Mouse (Mus musculus): ENCODE data around the gene Krt6a.
"Not testable (repeated sequence)": the region's sequence is repeated elsewhere in the genome, so short reads cannot be mapped to it uniquely, and the experiment has no call there.

Gene Krt6a

GRCm38 (mm10) chr15:101694207-101694606 is at the start of gene Krt6a:
Gene Krt6a (minus strand): TSS chr15:101694307.
- DNase-seq (ENCODE audit: low read depth in 1 of 2, low spot score in 2 of 2), result no peak

GRCm38 (mm10) chr15:101742711-101743110 is 48.6 kb upstream of the Krt6a start, which contains the start of gene Krt71:
Gene Krt71 (minus strand): TSS chr15:101743109.
- no peak for DNase-seq (ENCODE audit: low read depth in 1 of 2, low spot score in 2 of 2)

- no peak for DNase-seq (ENCODE audit: low read depth in 1 of 2, low spot score in 2 of 2)
Observed at GRCm38 (mm10) chr15:101737786-101738185, 43.7 kb upstream of the Krt6a start.

- no peak for DNase-seq (ENCODE audit: low read depth in 1 of 2, low spot score in 2 of 2)
Observed at GRCm38 (mm10) chr15:101730653-101731052, 36.5 kb upstream of the Krt6a start.

GRCm38 (mm10) chr15:101724686-101725085 is 30.6 kb upstream of the Krt6a start:
- DNase-seq (ENCODE audit: low read depth in 1 of 2, low spot score in 2 of 2), result no peak

GRCm38 (mm10) chr15:101715831-101716230 is 21.7 kb upstream of the Krt6a start:
- no peak for DNase-seq (ENCODE audit: low read depth in 1 of 2, low spot score in 2 of 2)

GRCm38 (mm10) chr15:101714356-101714755 is 20.2 kb upstream of the Krt6a start:
- DNase-seq (ENCODE audit: low read depth in 1 of 2, low spot score in 2 of 2), result no peak

GRCm38 (mm10) chr15:101713731-101714130 is 19.6 kb upstream of the Krt6a start:
- DNase-seq (ENCODE audit: low read depth in 1 of 2, low spot score in 2 of 2), result no peak

GRCm38 (mm10) chr15:101712720-101713119 is 18.6 kb upstream of the Krt6a start, which contains the start of gene Krt5:
Gene Krt5 (minus strand): TSS chr15:101712898.
- no peak for DNase-seq (ENCODE audit: low read depth in 1 of 2, low spot score in 2 of 2)

GRCm38 (mm10) chr15:101708683-101709082 is 14.6 kb upstream of the Krt6a start:
- DNase-seq (ENCODE audit: low read depth in 1 of 2, low spot score in 2 of 2), result no peak

- DNase-seq (ENCODE audit: low read depth in 1 of 2, low spot score in 2 of 2), result no peak
Observed at GRCm38 (mm10) chr15:101707454-101707853, 13.3 kb upstream of the Krt6a start.

- DNase-seq (ENCODE audit: low read depth in 1 of 2, low spot score in 2 of 2), result no peak
Observed at GRCm38 (mm10) chr15:101704066-101704465, 10.0 kb upstream of the Krt6a start.

- no peak for DNase-seq (ENCODE audit: low read depth in 1 of 2, low spot score in 2 of 2)
Observed at GRCm38 (mm10) chr15:101702380-101702779, 8.3 kb upstream of the Krt6a start.

- no peak for DNase-seq (ENCODE audit: low read depth in 1 of 2, low spot score in 2 of 2)
Observed at GRCm38 (mm10) chr15:101699866-101700265, 5.8 kb upstream of the Krt6a start.

GRCm38 (mm10) chr15:101699192-101699591 is 5.1 kb upstream of the Krt6a start:
- no peak for DNase-seq (ENCODE audit: low read depth in 1 of 2, low spot score in 2 of 2)

GRCm38 (mm10) chr15:101697326-101698188 is 3.5 kb upstream of the Krt6a start:
- DNase-seq (ENCODE audit: low read depth in 1 of 2, low spot score in 2 of 2), result no peak

- not testable (repeated sequence) for DNase-seq (ENCODE audit: low read depth in 1 of 2, low spot score in 2 of 2)
Observed at GRCm38 (mm10) chr15:101690460-101690859, 3.6 kb downstream of the Krt6a start.

- no peak for DNase-seq (ENCODE audit: low read depth in 1 of 2, low spot score in 2 of 2)
Observed at GRCm38 (mm10) chr15:101688161-101688560, 5.9 kb downstream of the Krt6a start.

GRCm38 (mm10) chr15:101680187-101680586 is 13.9 kb downstream of the Krt6a start, which contains the start of gene Krt6b:
Gene Krt6b (minus strand): TSS chr15:101680287.
- DNase-seq (ENCODE audit: low read depth in 1 of 2, low spot score in 2 of 2), result no peak

GRCm38 (mm10) chr15:101675978-101676377 is 18.1 kb downstream of the Krt6a start:
- DNase-seq (ENCODE audit: low read depth in 1 of 2, low spot score in 2 of 2), result no peak

- no peak for DNase-seq (ENCODE audit: low read depth in 1 of 2, low spot score in 2 of 2)
Observed at GRCm38 (mm10) chr15:101652736-101653265, 41.3 kb downstream of the Krt6a start.

GRCm38 (mm10) chr15:101647280-101647679 is 46.8 kb downstream of the Krt6a start, which contains the start of gene Gm5478:
Gene Gm5478 (minus strand): TSS chr15:101647380.
- DNase-seq (ENCODE audit: low read depth in 1 of 2, low spot score in 2 of 2), result no peak

All from monocyte, adult 2 months (primary cell).